Mouse (Mus musculus) forebrain, embryonic 16.5 days (tissue): ENCODE results near the gene Il2rb. TPM values are rescaled to one million over a fixed set of nuclear protein-coding genes. Genes with fewer than 3 reads are reported as not detected.
A peak's percentile ranks its signal among the peaks of the same experiment; 100 is the strongest.

ENCODE experiments used
- ATAC-seq: fragments of 200-750 bp; cut with Nextera tagmentation; 2 replicates; pipeline ENCODE4 v1.8.0; 2017; ENCODE audit warnings: mild to moderate bottlenecking, moderate library complexity
- H3K27ac ChIP-seq: fragments of 300-500 bp; sonication (generic); 2 replicates; pipeline ENCODE4 v1.5.1; 2014; ENCODE audit warnings: low read length, control low read depth
- H3K27me3 ChIP-seq: fragments of 300-500 bp; sonication (generic); replicated peaks from 2 replicates; pipeline ENCODE4 v1.6.1; 2014; ENCODE audit warnings: low read length; ENCODE audit not compliant: control insufficient read depth, insufficient read depth
- H3K36me3 ChIP-seq: fragments of 300-500 bp; sonication (generic); 2 replicates; pipeline ENCODE4 v1.6.1; 2014; ENCODE audit not compliant: control insufficient read depth, insufficient read depth
- H3K4me1 ChIP-seq: fragments of 300-500 bp; sonication (generic); replicated peaks from 2 replicates; pipeline ENCODE4 v1.6.1; 2014; ENCODE audit warnings: low read length; ENCODE audit not compliant: control insufficient read depth, insufficient read depth
- H3K4me2 ChIP-seq: fragments of 300-500 bp; sonication (generic); 2 replicates; pipeline ENCODE4 v1.6.1; 2014; ENCODE audit warnings: mild to moderate bottlenecking, low read length, control low read depth
- H3K4me3 ChIP-seq: fragments of 300-500 bp; sonication (generic); replicated peaks from 2 replicates; pipeline ENCODE4 v1.5.1; 2014; ENCODE audit warnings: mild to moderate bottlenecking, low read length, control low read depth
- H3K9ac ChIP-seq: fragments of 300-500 bp; sonication (generic); replicated peaks from 2 replicates; pipeline ENCODE4 v1.6.1; 2014; ENCODE audit warnings: low read depth, low read length, control low read depth
- H3K9me3 ChIP-seq: fragments of 300-500 bp; sonication (generic); 2 replicates; pipeline ENCODE4 v1.6.1; 2016; ENCODE audit warnings: low read length; ENCODE audit not compliant: control insufficient read depth
- WGBS: fragments of 180-500 bp; shearing (Covaris S2); extraction: QIAGEN DNeasy Blood & Tissue Kit; methylation state at CpG from one replicate; pipeline ENCODE4 v1.1.7; 2014; 5-methylcytosine and 5-hydroxymethylcytosine counted together
- polyA plus RNA-seq: library from polyadenylated mRNA; unstranded; fragments of >200 nt; fragmentation: Nextera tagmentation; extraction: Ambion mirVana; gene quantifications from 2 replicates; pipeline ENCODE4 v1.2.1, GENCODE M21; 2015

Il2rb gene
- polyA plus RNA-seq, 1 experiment from 2014 or later: not detected

DNA sequence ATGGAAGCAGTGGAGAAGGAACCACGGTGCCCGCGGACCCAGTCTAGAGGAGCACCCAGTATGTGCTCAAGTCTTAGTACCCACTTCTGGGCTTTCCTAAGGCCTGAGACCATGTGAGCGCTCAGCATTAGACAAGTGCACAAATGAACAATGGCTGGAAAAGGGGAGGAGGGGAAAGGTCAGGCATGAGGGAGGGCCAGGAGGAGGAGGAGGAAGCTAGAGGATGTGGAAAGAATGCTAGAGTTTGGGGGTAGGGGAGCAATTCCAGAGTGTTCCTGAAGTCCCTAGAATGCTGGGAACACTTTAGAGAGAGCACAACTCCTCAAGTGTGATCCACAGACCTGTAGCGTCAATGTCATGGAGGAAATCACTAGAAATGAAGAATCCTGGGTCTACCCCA is 29.1 kb upstream of the Il2rb start:
- no peaks in the 10 kb centered on the region for H3K36me3 ChIP-seq
- H3K4me3 ChIP-seq: no peak overlapping the region
- no peak for ATAC-seq
- H3K9me3 ChIP-seq: no peaks in the 10 kb centered on the region
- peaks cover 5% of the 10 kb centered on the region for H3K4me1 ChIP-seq
- 85% methylated on average over 5 of the region's 5 CpGs for WGBS
- H3K27me3 ChIP-seq: no peaks in the 10 kb centered on the region
- H3K9ac ChIP-seq: no peak overlapping the region
- H3K4me2 ChIP-seq: no peak overlapping the region
- H3K27ac ChIP-seq: no peak overlapping the region

DNA sequence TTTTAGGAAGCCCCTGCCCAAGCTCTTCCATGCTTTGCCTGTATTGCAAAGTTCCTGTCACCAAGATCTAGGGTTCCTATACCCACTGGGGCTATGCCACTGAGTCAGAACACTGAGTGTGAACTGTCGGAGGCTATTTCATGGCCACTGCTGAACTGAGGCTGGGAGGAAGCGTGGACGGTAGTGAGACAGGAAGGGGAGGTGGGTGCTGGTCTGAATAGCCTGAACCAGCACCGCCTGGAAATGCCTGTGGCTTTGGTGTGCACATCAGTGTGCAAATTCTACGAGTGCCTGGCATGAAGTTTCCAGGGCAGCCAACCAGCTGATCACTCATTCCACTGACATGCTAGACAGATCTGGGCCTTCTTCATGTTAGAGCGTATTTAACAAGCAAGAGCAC is 26.8 kb upstream of the Il2rb start:
- Histone ChIP-seq H3K4me1 (no peaks in the 10 kb centered on the region), H3K27me3 (no peaks in the 10 kb centered on the region), H3K9me3 (no peaks in the 10 kb centered on the region), H3K4me3 (no peak overlapping the region), H3K36me3 (no peaks in the 10 kb centered on the region), H3K27ac (no peak overlapping the region), H3K9ac (no peak overlapping the region), H3K4me2 (no peak overlapping the region)
- 86% methylated on average over 6 of the region's 6 CpGs for WGBS
- ATAC-seq: no peak

DNA sequence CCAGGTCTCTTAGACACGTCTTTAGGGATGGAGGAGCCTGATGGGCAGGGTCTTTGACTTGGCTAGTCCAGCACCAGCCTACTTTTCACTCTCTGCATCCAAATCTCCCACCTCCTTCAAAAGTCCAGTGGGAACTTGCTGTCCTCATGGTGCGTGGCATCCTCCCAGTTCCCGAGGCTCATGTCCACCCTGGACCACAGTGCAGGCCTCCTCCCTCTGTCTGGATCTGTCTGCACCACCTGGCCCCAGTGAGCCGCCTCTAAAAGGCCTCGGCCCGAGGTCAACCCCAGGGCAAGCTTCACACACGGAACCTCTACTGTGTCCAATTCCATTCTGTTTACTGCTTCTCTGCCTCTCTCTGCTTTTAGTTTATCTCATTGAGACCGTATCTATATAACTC is 26.3 kb upstream of the Il2rb start:
- Histone ChIP-seq H3K9me3 (no peaks in the 10 kb centered on the region), H3K4me1 (no peaks in the 10 kb centered on the region), H3K4me2 (no peak overlapping the region), H3K27me3 (no peaks in the 10 kb centered on the region), H3K4me3 (no peak overlapping the region), H3K9ac (no peak overlapping the region), H3K36me3 (no peaks in the 10 kb centered on the region), H3K27ac (no peak overlapping the region)
- ATAC-seq: no peak
- 65% methylated on average over 8 of the region's 8 CpGs for WGBS

DNA sequence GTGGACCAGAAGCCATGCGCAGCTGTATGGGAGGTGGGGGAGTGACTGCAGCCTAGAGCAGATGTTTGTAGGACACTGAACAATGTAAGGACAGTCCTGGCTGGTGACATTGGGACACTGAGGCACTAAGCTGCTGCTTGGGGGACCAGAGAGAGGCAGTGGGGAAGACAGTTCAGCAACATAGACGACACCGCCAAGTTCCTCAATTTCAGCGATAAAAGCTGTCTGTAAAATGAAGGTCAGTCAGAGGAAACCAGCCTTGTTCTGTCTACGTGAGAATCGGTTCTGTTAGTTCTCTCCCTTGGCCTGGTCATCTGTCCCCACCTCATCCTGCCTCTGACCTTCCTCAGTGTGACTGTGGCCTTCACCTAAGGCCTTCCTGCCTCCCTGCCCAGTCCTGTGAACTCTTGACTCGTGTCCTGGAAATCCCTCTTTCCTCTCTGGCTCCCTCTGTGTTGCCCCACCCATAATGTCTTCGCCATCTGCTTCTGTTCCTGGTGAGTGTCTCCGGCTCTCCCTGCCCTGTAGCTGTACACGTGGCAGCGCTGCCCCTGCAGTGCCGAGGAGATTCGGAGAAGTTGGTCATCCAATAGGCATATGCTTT is 25.1 kb upstream of the Il2rb start:
- no peak for ATAC-seq
- WGBS: 72% methylated on average over 13 of the region's 13 CpGs

DNA sequence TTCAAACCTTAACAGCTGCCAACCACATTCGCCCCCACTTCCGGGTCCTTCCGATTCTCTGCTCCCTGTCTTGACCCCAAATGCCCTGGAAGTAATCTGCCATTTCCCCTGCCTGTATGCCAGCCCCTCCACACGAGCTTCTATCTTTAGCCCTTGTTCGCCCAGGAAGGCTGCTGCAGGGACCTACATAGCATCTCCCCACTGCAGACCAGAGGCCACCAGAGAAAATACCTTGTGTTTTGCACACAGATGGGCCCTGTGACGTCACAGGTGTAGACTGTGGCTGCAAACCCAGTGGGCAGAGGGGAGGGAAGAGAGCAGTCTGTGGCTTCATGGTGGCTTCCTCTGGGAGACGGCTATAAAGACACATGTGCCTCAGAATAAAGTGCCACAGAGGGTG is 23.1 kb upstream of the Il2rb start:
- WGBS: 75% methylated on average over 7 of the region's 7 CpGs
- H3K36me3 ChIP-seq: no peaks in the 10 kb centered on the region
- H3K4me3 ChIP-seq: no peak overlapping the region
- H3K4me1 ChIP-seq: peaks cover 5% of the 10 kb centered on the region; the same call in 1 of the 2 replicates
- H3K9ac ChIP-seq: no peak overlapping the region
- no peaks in the 10 kb centered on the region for H3K27me3 ChIP-seq
- no peaks in the 10 kb centered on the region for H3K9me3 ChIP-seq
- H3K27ac ChIP-seq: no peak overlapping the region
- no peak for ATAC-seq
- no peak overlapping the region for H3K4me2 ChIP-seq

More for the DNA sequence above, 25.1 kb upstream of the Il2rb start:
- Histone ChIP-seq H3K36me3 (no peaks in the 10 kb centered on the region), H3K9me3 (no peaks in the 10 kb centered on the region), H3K27me3 (no peaks in the 10 kb centered on the region), H3K4me3 (no peak overlapping the region), H3K27ac (no peak overlapping the region), H3K9ac (no peak overlapping the region), H3K4me2 (no peak overlapping the region), H3K4me1 (no peaks in the 10 kb centered on the region)

DNA sequence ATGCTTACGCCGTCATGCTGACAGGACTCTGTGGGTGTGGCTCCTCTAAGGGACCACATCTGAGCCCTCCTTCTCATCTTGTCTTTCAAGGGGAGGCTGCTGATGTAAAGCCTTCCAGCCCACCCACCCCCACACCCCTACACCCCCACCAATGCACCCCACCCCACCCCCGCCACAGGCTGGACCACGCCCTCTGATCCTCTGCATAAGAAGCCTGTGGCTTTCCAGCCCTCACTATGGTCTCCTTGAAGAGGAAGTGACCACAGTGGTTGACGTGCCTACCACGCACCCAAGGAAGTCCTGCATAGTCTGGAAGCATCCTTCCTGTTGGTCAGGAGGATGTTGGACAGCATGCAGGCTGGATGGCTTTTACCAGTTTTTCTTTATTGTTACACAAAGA is 20.7 kb upstream of the Il2rb start:
- Histone ChIP-seq H3K9me3 (no peaks in the 10 kb centered on the region), H3K27me3 (no peaks in the 10 kb centered on the region), H3K9ac (no peak overlapping the region), H3K36me3 (no peaks in the 10 kb centered on the region), H3K4me2 (no peak overlapping the region), H3K4me1 (peaks cover 5% of the 10 kb centered on the region; the same call in 1 of the 2 replicates), H3K4me3 (no peak overlapping the region), H3K27ac (no peak overlapping the region)
- 91% methylated on average over 6 of the region's 6 CpGs for WGBS
- no peak for ATAC-seq

DNA sequence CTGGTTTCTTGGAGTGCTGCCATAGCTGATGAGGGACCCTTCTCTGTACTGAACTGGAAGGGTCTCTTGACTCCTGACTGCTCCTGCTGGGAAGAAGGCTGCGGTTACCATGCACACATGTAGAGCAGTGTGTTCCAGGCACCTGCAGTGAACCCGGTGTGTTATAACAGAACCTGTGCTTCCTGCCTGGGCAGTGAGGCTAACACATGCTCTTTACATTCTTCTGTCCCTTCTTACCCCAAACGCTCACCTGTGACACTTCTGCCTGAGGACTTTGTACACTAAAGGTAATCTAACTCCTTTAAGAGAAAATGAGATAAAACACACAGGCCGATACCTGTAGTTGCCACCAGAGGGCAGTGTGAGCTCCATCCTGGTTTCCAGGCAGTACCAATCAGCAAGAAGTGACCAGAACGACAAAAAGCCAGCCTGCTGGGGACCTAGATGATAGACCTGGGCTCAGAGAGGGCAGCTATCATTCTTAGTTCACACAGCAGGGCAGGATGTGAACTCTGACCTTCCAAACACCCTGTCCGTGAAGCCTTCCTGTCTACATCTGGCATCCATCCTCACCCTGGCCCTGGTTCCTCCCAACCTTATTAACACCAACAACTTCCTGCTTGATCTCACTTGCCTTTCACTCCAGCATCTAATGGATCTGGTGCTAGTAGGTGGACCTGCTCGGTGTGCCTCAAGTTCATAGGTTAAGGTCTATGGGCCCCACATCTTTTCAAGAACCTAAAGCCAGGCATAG is 19.5 kb upstream of the Il2rb start:
- ATAC-seq: peak; percentile 62; the same call in 1 of the 2 replicates
- H3K4me1 ChIP-seq: peaks cover 8% of the 10 kb centered on the region; the same call in 1 of the 2 replicates
- 34% methylated on average over 7 of the region's 7 CpGs for WGBS
- no peaks in the 10 kb centered on the region for H3K9me3 ChIP-seq
- H3K9ac ChIP-seq: no peak overlapping the region
- no peaks in the 10 kb centered on the region for H3K27me3 ChIP-seq
- H3K4me3 ChIP-seq: no peak overlapping the region
- no peak overlapping the region for H3K27ac ChIP-seq
- no peaks in the 10 kb centered on the region for H3K36me3 ChIP-seq
- no peak overlapping the region for H3K4me2 ChIP-seq

DNA sequence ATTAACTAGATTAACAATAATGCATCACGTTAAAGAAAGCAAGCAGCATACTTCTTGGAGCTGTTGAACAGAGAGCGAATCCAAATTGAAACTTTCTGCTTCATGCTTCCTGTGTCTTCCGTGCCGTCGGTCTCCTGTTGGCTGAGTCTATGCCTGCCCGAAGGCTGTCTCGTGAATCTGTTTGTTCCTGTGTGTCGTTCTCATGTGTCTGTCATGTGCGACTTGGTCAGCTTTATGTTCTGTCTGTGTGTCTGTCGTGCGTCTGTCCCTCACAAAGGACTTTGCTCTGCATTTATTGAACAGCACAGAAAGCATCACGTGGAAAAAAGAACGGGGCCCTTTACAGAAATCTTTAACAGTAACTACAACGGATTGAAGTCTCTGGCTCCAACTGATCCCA is 17.9 kb upstream of the Il2rb start:
- 86% methylated on average over 14 of the region's 14 CpGs for WGBS
- H3K4me3 ChIP-seq: no peak overlapping the region

GRCm38 (mm10) chr15:78511951-78512350 is 16.9 kb upstream of the Il2rb start:
- no peak for ATAC-seq
- no peak overlapping the region for H3K4me2 ChIP-seq

More for the DNA sequence above, 17.9 kb upstream of the Il2rb start:
- Histone ChIP-seq H3K27ac (no peak overlapping the region), H3K36me3 (no peaks in the 10 kb centered on the region), H3K4me1 (peaks cover 8% of the 10 kb centered on the region; the same call in 1 of the 2 replicates), H3K9me3 (no peaks in the 10 kb centered on the region), H3K4me2 (no peak overlapping the region), H3K9ac (no peak overlapping the region), H3K27me3 (no peaks in the 10 kb centered on the region)
- ATAC-seq: no peak

More at GRCm38 (mm10) chr15:78511951-78512350, 16.9 kb upstream of the Il2rb start:
- H3K36me3 ChIP-seq: no peaks in the 10 kb centered on the region
- no peaks in the 10 kb centered on the region for H3K27me3 ChIP-seq
- WGBS: 88% methylated on average over 7 of the region's 7 CpGs
- H3K4me1 ChIP-seq: peaks cover 8% of the 10 kb centered on the region; the same call in 1 of the 2 replicates
- H3K9me3 ChIP-seq: no peaks in the 10 kb centered on the region
- no peak overlapping the region for H3K27ac ChIP-seq
- no peak overlapping the region for H3K4me3 ChIP-seq
- no peak overlapping the region for H3K9ac ChIP-seq
